Mouse (Mus musculus): ENCODE measurements at regions not wholly inside any gene's neighbourhood (a gene's known extent, or its start where the extent isn't known, plus 50 kb on each side); places are given as distances from the start of the nearest gene placed in this dataset.
A peak's percentile ranks its signal among the peaks of the same experiment; 100 is the strongest.
"Not testable (repeated sequence)": the region's sequence is repeated elsewhere in the genome, so short reads cannot be mapped to it uniquely, and the experiment has no call there.

DNA sequence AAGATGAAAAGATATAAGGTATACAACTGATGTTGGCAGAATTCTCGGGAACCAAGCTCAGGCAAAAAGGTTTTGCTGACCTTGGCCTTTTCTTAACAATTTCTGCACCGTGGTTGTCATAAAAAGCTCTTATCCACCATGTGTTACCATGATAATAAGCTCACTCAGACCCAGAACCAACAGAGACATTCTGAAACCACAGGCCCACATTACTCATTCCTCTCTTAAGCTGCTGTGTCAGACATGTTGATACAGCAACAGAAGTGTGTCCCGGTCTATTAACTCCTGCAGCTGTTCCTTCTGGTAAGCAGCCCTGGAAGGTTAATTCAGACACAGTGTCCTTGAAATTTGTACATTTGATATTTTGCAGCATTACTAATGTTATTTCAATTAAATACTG is 167.9 kb downstream of the Car2 start:
- H3K27ac ChIP-seq (ENCODE audit: control insufficient read depth, low read depth, low read length), result no peak overlapping the region

GRCm38 (mm10) chr3:15055516-15056256 is 169.6 kb downstream of the Car2 start:
- H3K27ac ChIP-seq (ENCODE audit: control insufficient read depth, low read depth, low read length); H3K9me3 ChIP-seq (replicated peaks; ENCODE audit: insufficient read depth, low read length); H3K36me3 ChIP-seq (ENCODE audit: control insufficient read depth in 1 of 2, insufficient read depth in 2 of 2, low read length in 2 of 2); H3K79me2 ChIP-seq (ENCODE audit: control insufficient read depth, insufficient read depth, low read length, poor library complexity); H3K27me3 ChIP-seq (ENCODE audit: control insufficient read depth in 1 of 2, insufficient read depth in 2 of 2, low read length in 2 of 2); H3K4me1 ChIP-seq (ENCODE audit: control insufficient read depth in 1 of 2, insufficient read depth in 2 of 2, low read length in 2 of 2); H3K4me3 ChIP-seq (ENCODE audit: control insufficient read depth in 1 of 2, insufficient read depth in 1 of 2, low read depth in 2 of 2, low read length in 2 of 2); DNase-seq (ENCODE audit: low read depth, low spot score); H3K9ac ChIP-seq (ENCODE audit: control insufficient read depth, low read depth, low read length, poor library complexity, severe bottlenecking): not testable (repeated sequence)

More for the DNA sequence above, 167.9 kb downstream of the Car2 start:
- no peaks in the 10 kb centered on the region for H3K9me3 ChIP-seq (replicated peaks; ENCODE audit: insufficient read depth, low read length)
- H3K4me1 ChIP-seq (ENCODE audit: control insufficient read depth in 1 of 2, insufficient read depth in 2 of 2, low read length in 2 of 2), result no peaks in the 10 kb centered on the region
- DNase-seq (ENCODE audit: low read depth, low spot score), result peak; percentile 9
- no peaks in the 10 kb centered on the region for H3K79me2 ChIP-seq (ENCODE audit: control insufficient read depth, insufficient read depth, low read length, poor library complexity)
- H3K9ac ChIP-seq (ENCODE audit: control insufficient read depth, low read depth, low read length, poor library complexity, severe bottlenecking), result no peak overlapping the region
- H3K27me3 ChIP-seq (ENCODE audit: control insufficient read depth in 1 of 2, insufficient read depth in 2 of 2, low read length in 2 of 2), result no peaks in the 10 kb centered on the region
- TF ChIP-seq CHD2 (IDR thresholded peaks at IDR 0.05; ENCODE audit: low read length) (no peak), MAX (IDR thresholded peaks at IDR 0.05; ENCODE audit: low read length) (no peak), POLR2AphosphoS2 (IDR thresholded peaks at IDR 0.05; ENCODE audit: low read length) (no peak), ETS1 (IDR thresholded peaks at IDR 0.05; ENCODE audit: low read depth, low read length) (no peak), KAT2A (conservative IDR thresholded peaks at IDR 0.05; ENCODE audit: low read depth, low read length) (no peak), SMC3 (IDR thresholded peaks at IDR 0.05; ENCODE audit: low read depth, low read length) (no peak), ZKSCAN1 (IDR thresholded peaks at IDR 0.05; ENCODE audit: low read depth, low read length) (no peak), USF1 (IDR thresholded peaks at IDR 0.05; ENCODE audit: low read depth, low read length) (no peak), JUND (IDR thresholded peaks at IDR 0.05; ENCODE audit: low read depth, low read length) (no peak), E2F4 (IDR thresholded peaks at IDR 0.05; ENCODE audit: borderline replicate concordance, low read depth, low read length) (no peak), MAFK (IDR thresholded peaks at IDR 0.05; ENCODE audit: borderline replicate concordance, low read depth, low read length) (no peak)
- no peaks in the 10 kb centered on the region for H3K36me3 ChIP-seq (ENCODE audit: control insufficient read depth in 1 of 2, insufficient read depth in 2 of 2, low read length in 2 of 2)
- no peak overlapping the region for H3K4me3 ChIP-seq (ENCODE audit: control insufficient read depth in 1 of 2, insufficient read depth in 1 of 2, low read depth in 2 of 2, low read length in 2 of 2)

DNA sequence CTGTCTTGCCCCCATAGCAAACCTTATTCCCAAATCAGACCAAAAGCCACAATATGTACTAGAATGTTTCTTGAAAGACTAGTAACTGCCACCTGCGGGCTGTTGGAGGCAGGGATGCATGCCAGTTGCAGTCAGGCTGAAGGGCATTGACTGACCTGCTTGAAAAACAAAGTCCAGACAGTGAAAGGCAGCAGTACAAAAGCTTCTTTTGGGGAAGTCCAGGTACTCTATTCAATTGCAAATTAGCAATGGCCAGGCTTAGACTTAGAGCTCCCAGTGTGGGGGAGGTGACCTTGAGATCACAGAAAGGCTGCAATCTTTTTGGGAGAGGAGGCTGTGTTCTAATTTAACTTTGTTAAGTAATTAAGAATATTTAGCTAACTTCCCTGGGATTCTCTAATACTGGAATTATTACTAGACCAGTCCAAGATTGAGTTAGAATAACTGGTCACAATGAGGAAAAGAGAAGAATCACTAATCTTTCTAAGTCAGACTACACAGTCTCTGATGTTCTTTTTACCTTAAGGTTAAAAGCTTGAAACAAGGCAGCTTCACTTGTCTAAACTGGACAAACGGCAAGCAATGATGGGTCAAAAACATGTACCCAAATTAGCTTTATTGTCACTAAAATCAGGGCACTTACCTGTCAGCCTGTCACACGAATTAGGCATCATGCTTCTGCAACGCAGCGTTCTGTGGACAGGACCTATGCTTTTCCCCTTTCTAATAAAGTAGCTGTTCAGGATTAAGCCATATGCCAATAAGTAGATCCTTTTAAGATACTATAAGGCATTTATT is 170.9 kb downstream of the Car2 start:
- H3K36me3 ChIP-seq (ENCODE audit: control insufficient read depth in 1 of 2, insufficient read depth in 2 of 2, low read length in 2 of 2); DNase-seq (ENCODE audit: low read depth, low spot score); H3K27me3 ChIP-seq (ENCODE audit: control insufficient read depth in 1 of 2, insufficient read depth in 2 of 2, low read length in 2 of 2); H3K4me3 ChIP-seq (ENCODE audit: control insufficient read depth in 1 of 2, insufficient read depth in 1 of 2, low read depth in 2 of 2, low read length in 2 of 2); H3K9ac ChIP-seq (ENCODE audit: control insufficient read depth, low read depth, low read length, poor library complexity, severe bottlenecking); H3K79me2 ChIP-seq (ENCODE audit: control insufficient read depth, insufficient read depth, low read length, poor library complexity); H3K9me3 ChIP-seq (replicated peaks; ENCODE audit: insufficient read depth, low read length); H3K27ac ChIP-seq (ENCODE audit: control insufficient read depth, low read depth, low read length); H3K4me1 ChIP-seq (ENCODE audit: control insufficient read depth in 1 of 2, insufficient read depth in 2 of 2, low read length in 2 of 2): not testable (repeated sequence)

All from MEL (cell line).